Mouse (Mus musculus): ENCODE measurements at regions not wholly inside any gene's neighbourhood (a gene's known extent, or its start where the extent isn't known, plus 50 kb on each side); places are given as distances from the start of the nearest gene placed in this dataset.

GRCm38 (mm10) chr7:128979904-128980303 lies 235.2 kb downstream of the Sec23ip start:
- H3K36me3 ChIP-seq (ENCODE audit: insufficient read depth, low read length) = no peaks in the 10 kb centered on the region
- peaks cover 48% of the 10 kb centered on the region for H3K9me3 ChIP-seq (ENCODE audit: low read length)
- H3K4me1 ChIP-seq (replicated peaks; ENCODE audit: low read depth, low read length) = no peaks in the 10 kb centered on the region
- H3K27me3 ChIP-seq (ENCODE audit: insufficient read depth, low read length) = no peaks in the 10 kb centered on the region
- no peak overlapping the region for H3K4me3 ChIP-seq (replicated peaks; ENCODE audit: low read length)
- no peak for TF ChIP-seq POU5F1 (IDR thresholded peaks at IDR 0.05; ENCODE audit: borderline replicate concordance, low read length)
- no peak for TF ChIP-seq NANOG (IDR thresholded peaks at IDR 0.05; ENCODE audit: borderline replicate concordance, low read length)
- TF ChIP-seq CTCF (conservative IDR thresholded peaks at IDR 0.05; ENCODE audit: low read length) = no peak

DNA sequence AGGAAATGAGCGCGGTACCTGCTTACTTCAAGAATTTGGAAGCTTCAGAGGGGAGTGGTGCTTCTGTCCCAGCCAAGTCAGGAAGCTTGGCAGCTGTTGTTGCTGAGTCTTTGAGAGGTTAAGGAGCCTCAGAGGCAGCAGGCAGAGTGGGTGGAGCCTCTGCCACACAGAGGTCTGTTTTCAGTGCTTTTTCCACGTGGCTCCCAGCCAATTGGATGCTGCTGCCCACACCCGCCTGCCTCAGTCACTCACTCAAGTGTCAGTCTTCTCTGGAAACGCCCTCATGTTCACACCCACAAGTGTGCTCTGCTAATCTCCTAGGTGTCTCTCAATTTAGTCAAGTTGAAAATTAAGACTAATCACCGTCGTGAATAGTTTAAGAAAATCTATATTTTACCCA lies 236.1 kb downstream of the Sec23ip start:
- Histone ChIP-seq H3K27me3 (ENCODE audit: insufficient read depth, low read length) (no peaks in the 10 kb centered on the region), H3K9me3 (ENCODE audit: low read length) (peaks cover 48% of the 10 kb centered on the region), H3K4me3 (replicated peaks; ENCODE audit: low read length) (no peak overlapping the region), H3K4me1 (replicated peaks; ENCODE audit: low read depth, low read length) (no peaks in the 10 kb centered on the region), H3K36me3 (ENCODE audit: insufficient read depth, low read length) (no peaks in the 10 kb centered on the region)
- TF ChIP-seq POU5F1 (IDR thresholded peaks at IDR 0.05; ENCODE audit: borderline replicate concordance, low read length) (no peak), CTCF (conservative IDR thresholded peaks at IDR 0.05; ENCODE audit: low read length) (no peak), NANOG (IDR thresholded peaks at IDR 0.05; ENCODE audit: borderline replicate concordance, low read length) (no peak)

- H3K9me3 ChIP-seq (ENCODE audit: low read length) = peaks cover 48% of the 10 kb centered on the region
- TF ChIP-seq NANOG (IDR thresholded peaks at IDR 0.05; ENCODE audit: borderline replicate concordance, low read length) (no peak), POU5F1 (IDR thresholded peaks at IDR 0.05; ENCODE audit: borderline replicate concordance, low read length) (no peak), CTCF (conservative IDR thresholded peaks at IDR 0.05; ENCODE audit: low read length) (no peak)
- H3K36me3 ChIP-seq (ENCODE audit: insufficient read depth, low read length) = no peaks in the 10 kb centered on the region
- no peak overlapping the region for H3K4me3 ChIP-seq (replicated peaks; ENCODE audit: low read length)
- no peaks in the 10 kb centered on the region for H3K4me1 ChIP-seq (replicated peaks; ENCODE audit: low read depth, low read length)
- no peaks in the 10 kb centered on the region for H3K27me3 ChIP-seq (ENCODE audit: insufficient read depth, low read length)
Observed at GRCm38 (mm10) chr7:128998759-128999158, 254.0 kb downstream of the Sec23ip start.

DNA sequence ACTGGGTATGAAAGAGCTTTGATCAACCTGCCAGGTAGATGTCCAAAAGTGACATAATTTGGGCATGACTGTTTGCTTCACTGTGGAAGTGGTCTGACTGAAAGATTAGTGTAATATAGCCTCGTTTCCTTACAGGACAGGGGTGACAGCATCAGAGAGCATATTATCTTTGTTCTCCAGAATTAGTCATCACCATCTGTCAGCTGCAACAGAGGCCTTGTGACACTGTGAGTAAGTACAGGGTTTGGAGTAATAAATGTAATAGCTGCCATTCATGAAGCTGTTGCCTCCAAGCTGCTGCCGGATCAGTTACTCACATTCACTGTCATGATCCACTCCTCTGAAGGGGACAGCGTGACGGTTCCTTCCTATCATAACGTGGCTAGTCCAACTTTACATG lies 254.4 kb upstream of the Plpp4 start:
- Histone ChIP-seq H3K4me3 (replicated peaks; ENCODE audit: low read length) (no peak overlapping the region), H3K36me3 (ENCODE audit: insufficient read depth, low read length) (no peaks in the 10 kb centered on the region), H3K4me1 (replicated peaks; ENCODE audit: low read depth, low read length) (no peaks in the 10 kb centered on the region), H3K9me3 (ENCODE audit: low read length) (peaks cover 19% of the 10 kb centered on the region), H3K27me3 (ENCODE audit: insufficient read depth, low read length) (no peaks in the 10 kb centered on the region)
- TF ChIP-seq NANOG (IDR thresholded peaks at IDR 0.05; ENCODE audit: borderline replicate concordance, low read length) (no peak), CTCF (conservative IDR thresholded peaks at IDR 0.05; ENCODE audit: low read length) (no peak), POU5F1 (IDR thresholded peaks at IDR 0.05; ENCODE audit: borderline replicate concordance, low read length) (no peak)

- TF ChIP-seq POU5F1 (IDR thresholded peaks at IDR 0.05; ENCODE audit: borderline replicate concordance, low read length) (no peak), NANOG (IDR thresholded peaks at IDR 0.05; ENCODE audit: borderline replicate concordance, low read length) (no peak), CTCF (conservative IDR thresholded peaks at IDR 0.05; ENCODE audit: low read length) (no peak)
- Histone ChIP-seq H3K4me1 (replicated peaks; ENCODE audit: low read depth, low read length) (no peaks in the 10 kb centered on the region), H3K9me3 (ENCODE audit: low read length) (peaks cover 12% of the 10 kb centered on the region), H3K4me3 (replicated peaks; ENCODE audit: low read length) (no peak overlapping the region), H3K27me3 (ENCODE audit: insufficient read depth, low read length) (no peaks in the 10 kb centered on the region), H3K36me3 (ENCODE audit: insufficient read depth, low read length) (no peaks in the 10 kb centered on the region)
Observed at GRCm38 (mm10) chr7:129003150-129003549, 253.7 kb upstream of the Plpp4 start.

- Histone ChIP-seq H3K36me3 (ENCODE audit: insufficient read depth, low read length) (no peaks in the 10 kb centered on the region), H3K27me3 (ENCODE audit: insufficient read depth, low read length) (no peaks in the 10 kb centered on the region), H3K4me3 (replicated peaks; ENCODE audit: low read length) (no peak overlapping the region), H3K4me1 (replicated peaks; ENCODE audit: low read depth, low read length) (no peaks in the 10 kb centered on the region), H3K9me3 (ENCODE audit: low read length) (peaks cover 10% of the 10 kb centered on the region)
- no peak for TF ChIP-seq CTCF (conservative IDR thresholded peaks at IDR 0.05; ENCODE audit: low read length)
Observed at GRCm38 (mm10) chr7:129016353-129016752, 240.5 kb upstream of the Plpp4 start.

GRCm38 (mm10) chr7:129027116-129027515 lies 229.7 kb upstream of the Plpp4 start:
- Histone ChIP-seq H3K36me3 (ENCODE audit: insufficient read depth, low read length) (no peaks in the 10 kb centered on the region), H3K27me3 (ENCODE audit: insufficient read depth, low read length) (0 out of 2 replicates have a peak, but pooled peaks cover 3% of the 10 kb centered on the region), H3K9me3 (ENCODE audit: low read length) (no peaks in the 10 kb centered on the region), H3K4me3 (replicated peaks; ENCODE audit: low read length) (no peak overlapping the region), H3K4me1 (replicated peaks; ENCODE audit: low read depth, low read length) (peaks cover 2% of the 10 kb centered on the region; the same call in 1 of the 2 replicates)
- no peak for TF ChIP-seq POU5F1 (IDR thresholded peaks at IDR 0.05; ENCODE audit: borderline replicate concordance, low read length)
- no peak for TF ChIP-seq NANOG (IDR thresholded peaks at IDR 0.05; ENCODE audit: borderline replicate concordance, low read length)
- TF ChIP-seq CTCF (conservative IDR thresholded peaks at IDR 0.05; ENCODE audit: low read length) = no peak

GRCm38 (mm10) chr7:129048023-129048422 lies 208.8 kb upstream of the Plpp4 start:
- no peaks in the 10 kb centered on the region for H3K36me3 ChIP-seq (ENCODE audit: insufficient read depth, low read length)
- H3K27me3 ChIP-seq (ENCODE audit: insufficient read depth, low read length) = no peaks in the 10 kb centered on the region
- H3K9me3 ChIP-seq (ENCODE audit: low read length) = peaks cover 3% of the 10 kb centered on the region
- no peaks in the 10 kb centered on the region for H3K4me1 ChIP-seq (replicated peaks; ENCODE audit: low read depth, low read length)
- no peak overlapping the region for H3K4me3 ChIP-seq (replicated peaks; ENCODE audit: low read length)
- TF ChIP-seq POU5F1 (IDR thresholded peaks at IDR 0.05; ENCODE audit: borderline replicate concordance, low read length) = no peak

GRCm38 (mm10) chr7:129049726-129050125 lies 207.1 kb upstream of the Plpp4 start:
- H3K36me3 ChIP-seq (ENCODE audit: insufficient read depth, low read length) = no peaks in the 10 kb centered on the region

More at GRCm38 (mm10) chr7:129049726-129050125, 207.1 kb upstream of the Plpp4 start:
- H3K9me3 ChIP-seq (ENCODE audit: low read length) = no peaks in the 10 kb centered on the region
- H3K4me1 ChIP-seq (replicated peaks; ENCODE audit: low read depth, low read length) = no peaks in the 10 kb centered on the region
- H3K27me3 ChIP-seq (ENCODE audit: insufficient read depth, low read length) = no peaks in the 10 kb centered on the region
- TF ChIP-seq CTCF (conservative IDR thresholded peaks at IDR 0.05; ENCODE audit: low read length) (no peak), NANOG (IDR thresholded peaks at IDR 0.05; ENCODE audit: borderline replicate concordance, low read length) (no peak), POU5F1 (IDR thresholded peaks at IDR 0.05; ENCODE audit: borderline replicate concordance, low read length) (no peak)
- no peak overlapping the region for H3K4me3 ChIP-seq (replicated peaks; ENCODE audit: low read length)

Data from E14TG2a.4 (cell line).